Mouse (Mus musculus): ENCODE measurements at regions not wholly inside any gene's neighbourhood (a gene's known extent, or its start where the extent isn't known, plus 50 kb on each side); places are given as distances from the start of the nearest gene placed in this dataset.

- no peak for TF ChIP-seq CTCF (IDR thresholded peaks at IDR 0.05)
- no peak for TF ChIP-seq POLR2A (IDR thresholded peaks at IDR 0.05; ENCODE audit: insufficient read depth, low read depth, low read length)
Observed at GRCm38 (mm10) chr17:54752917-54753316, 454.1 kb upstream of the Slc5a7 start.

Measured in heart, adult 2 months (tissue).